Comparison of ENCODE assay signal across 18 mouse cellular contexts in genomic region chr10:76253079-76253478, GRCm38 (mm10). TPM values are rescaled to one million over a fixed set of nuclear protein-coding genes. Genes with fewer than 3 reads are reported as not detected.
DNase-seq lines count a peak whose midpoint lies in the region; ATAC-seq and TF ChIP-seq lines count a peak whose summit lies in the region.
"Had no signal": no experiment of that assay in that cellular context is flagged by ENCODE, and none has a peak within 500 bp of the region (broad histone marks: within the 10 kb centered on the region; RNA-seq: fewer than 3 reads in every experiment).

No protein-coding gene starts in this region.

- no peaks in the 10 kb centered on the region; the same call in 1 of the 2 replicates for H3K36me3 ChIP-seq in hindbrain, postnatal 0 days (ENCODE audit: insufficient read depth, low read length)
- no peaks in the 10 kb centered on the region for H3K36me3 ChIP-seq in hindbrain, embryonic 10.5 days
- no peaks in the 10 kb centered on the region for H3K36me3 ChIP-seq in stomach, embryonic 15.5 days
- no peaks in the 10 kb centered on the region for H3K36me3 ChIP-seq in stomach, postnatal 0 days (ENCODE audit: control insufficient read depth, insufficient read depth, low read length)
- no peaks in the 10 kb centered on the region for H3K36me3 ChIP-seq in limb, embryonic 14.5 days (ENCODE audit: control insufficient read depth, insufficient read depth, low read length)
- no peaks in the 10 kb centered on the region for H3K36me3 ChIP-seq in forebrain, embryonic 11.5 days (ENCODE audit: control insufficient read depth, insufficient read depth, low read length)
- H3K36me3 ChIP-seq: G1E; liver, embryonic 15.5 days; midbrain, embryonic 12.5 days had no signal

- no peaks in the 10 kb centered on the region for H3K27me3 ChIP-seq in hindbrain, postnatal 0 days (ENCODE audit: insufficient read depth, low read length)
- H3K27me3 ChIP-seq in hindbrain, embryonic 10.5 days (ENCODE audit: insufficient read depth, poor library complexity, severe bottlenecking): no peaks in the 10 kb centered on the region
- H3K27me3 ChIP-seq in stomach, embryonic 15.5 days (replicated peaks): no peaks in the 10 kb centered on the region
- H3K27me3 ChIP-seq in stomach, postnatal 0 days (ENCODE audit: control insufficient read depth, insufficient read depth, low read length): no peaks in the 10 kb centered on the region
- no peaks in the 10 kb centered on the region for H3K27me3 ChIP-seq in limb, embryonic 14.5 days (ENCODE audit: control insufficient read depth, insufficient read depth, low read length)
- no peaks in the 10 kb centered on the region for H3K27me3 ChIP-seq in forebrain, embryonic 11.5 days (ENCODE audit: control insufficient read depth, insufficient read depth, low read length)
- H3K27me3 ChIP-seq: forebrain, embryonic 13.5 days; liver, embryonic 15.5 days; midbrain, embryonic 12.5 days had no signal

- DNase-seq in hindbrain, postnatal 0 days (ENCODE audit: low spot score): no peak
- no peak for DNase-seq in hindbrain, embryonic 10.5 days (ENCODE audit: low spot score)
- DNase-seq in layer of hippocampus, adult 2 months (ENCODE audit: low spot score in 2 of 2): no peak
- no peak for DNase-seq in layer of hippocampus, adult 8-10 months (ENCODE audit: low spot score in 2 of 2)
- no peak for DNase-seq in stomach, postnatal 0 days (ENCODE audit: low spot score)
- DNase-seq in limb, embryonic 14.5 days (ENCODE audit: low spot score): no peak
- no peak for DNase-seq in forebrain, embryonic 11.5 days (ENCODE audit: low spot score)
- DNase-seq: cerebellum, adult 11 months; spleen, adult 18-20 months; thymus, adult 2 months had no signal

- no peak overlapping the region for H3K9ac ChIP-seq in hindbrain, postnatal 0 days (replicated peaks; ENCODE audit: low read length)
- no peak overlapping the region for H3K9ac ChIP-seq in stomach, embryonic 15.5 days
- no peak overlapping the region for H3K9ac ChIP-seq in stomach, postnatal 0 days (ENCODE audit: low read length)
- H3K9ac ChIP-seq in limb, embryonic 14.5 days (ENCODE audit: low read depth, low read length, severe bottlenecking): no peak overlapping the region
- no peak overlapping the region for H3K9ac ChIP-seq in forebrain, embryonic 11.5 days (ENCODE audit: low read length)
- H3K9ac ChIP-seq: forebrain, embryonic 13.5 days; liver, embryonic 15.5 days; midbrain, embryonic 12.5 days had no signal

- no peak for TF ChIP-seq POLR2A in limb, embryonic 14.5 days (IDR thresholded peaks at IDR 0.05; ENCODE audit: borderline replicate concordance, extremely low read depth, insufficient read depth, insufficient read length)

- 100% methylated on average over 1 of the region's 1 CpGs for WGBS in hindbrain, postnatal 0 days
- WGBS in hindbrain, embryonic 10.5 days: 96% methylated on average over 1 of the region's 1 CpGs
- WGBS in stomach, embryonic 15.5 days: 95% methylated on average over 1 of the region's 1 CpGs
- 100% methylated on average over 1 of the region's 1 CpGs for WGBS in stomach, postnatal 0 days
- 100% methylated on average over 1 of the region's 1 CpGs for WGBS in limb, embryonic 14.5 days
- 97% methylated on average over 1 of the region's 1 CpGs for WGBS in forebrain, embryonic 11.5 days

- no peak for TF ChIP-seq EP300 in stomach, postnatal 0 days (optimal IDR thresholded peaks at IDR 0.05)

- TF ChIP-seq CTCF in hindbrain, postnatal 0 days (IDR thresholded peaks at IDR 0.05; ENCODE audit: low read depth): no peak
- TF ChIP-seq CTCF in layer of hippocampus, adult 2 months (conservative IDR thresholded peaks at IDR 0.05): no peak
- TF ChIP-seq CTCF in stomach, postnatal 0 days (IDR thresholded peaks at IDR 0.05; ENCODE audit: low read depth): no peak

- H3K9me3 ChIP-seq in hindbrain, postnatal 0 days (ENCODE audit: low read length): no peaks in the 10 kb centered on the region
- no peaks in the 10 kb centered on the region for H3K9me3 ChIP-seq in hindbrain, embryonic 10.5 days
- no peaks in the 10 kb centered on the region for H3K9me3 ChIP-seq in stomach, embryonic 15.5 days
- no peaks in the 10 kb centered on the region for H3K9me3 ChIP-seq in stomach, postnatal 0 days (ENCODE audit: control insufficient read depth, low read length)
- no peaks in the 10 kb centered on the region for H3K9me3 ChIP-seq in limb, embryonic 14.5 days (ENCODE audit: control insufficient read depth, low read length)
- H3K9me3 ChIP-seq in forebrain, embryonic 11.5 days (ENCODE audit: control insufficient read depth, low read length): no peaks in the 10 kb centered on the region
- H3K9me3 ChIP-seq: forebrain, embryonic 13.5 days; G1E; liver, embryonic 15.5 days; midbrain, embryonic 12.5 days had no signal

- H3K27ac ChIP-seq in hindbrain, postnatal 0 days: peak overlapping the region; percentile 51; the same call in 1 of the 2 replicates
- H3K27ac ChIP-seq in hindbrain, embryonic 10.5 days: no peak overlapping the region
- peak overlapping the region; percentile 80 for H3K27ac ChIP-seq in layer of hippocampus, adult 2 months
- H3K27ac ChIP-seq in stomach, embryonic 15.5 days: peak overlapping the region; percentile 44; the same call in 1 of the 2 replicates
- H3K27ac ChIP-seq in stomach, postnatal 0 days (replicated peaks): no peak overlapping the region
- peak overlapping the region; percentile 68 for H3K27ac ChIP-seq in limb, embryonic 14.5 days (replicated peaks; ENCODE audit: low read depth, low read length)
- H3K27ac ChIP-seq in forebrain, embryonic 11.5 days (ENCODE audit: low read depth, low read length): no peak overlapping the region
- H3K27ac ChIP-seq: forebrain, embryonic 13.5 days; liver, embryonic 15.5 days; midbrain, embryonic 12.5 days had no signal

- no peak overlapping the region for H3K4me3 ChIP-seq in hindbrain, postnatal 0 days (ENCODE audit: low read length)
- no peak overlapping the region for H3K4me3 ChIP-seq in hindbrain, embryonic 10.5 days
- no peak overlapping the region for H3K4me3 ChIP-seq in layer of hippocampus, adult 2 months
- no peak overlapping the region for H3K4me3 ChIP-seq in stomach, embryonic 15.5 days (replicated peaks)
- no peak overlapping the region for H3K4me3 ChIP-seq in stomach, postnatal 0 days (ENCODE audit: low read depth, low read length)
- H3K4me3 ChIP-seq in limb, embryonic 14.5 days (replicated peaks; ENCODE audit: low read length): no peak overlapping the region
- H3K4me3 ChIP-seq in forebrain, embryonic 11.5 days (ENCODE audit: low read depth, low read length): no peak overlapping the region
- H3K4me3 ChIP-seq: forebrain, embryonic 13.5 days; liver, embryonic 15.5 days; midbrain, embryonic 12.5 days had no signal

- 0 out of 2 replicates have a peak, but pooled peaks cover 3% of the 10 kb centered on the region for H3K4me1 ChIP-seq in hindbrain, postnatal 0 days (ENCODE audit: insufficient read depth, low read length)
- H3K4me1 ChIP-seq in hindbrain, embryonic 10.5 days (replicated peaks): peaks cover 8% of the 10 kb centered on the region
- H3K4me1 ChIP-seq in stomach, embryonic 15.5 days: peaks cover 6% of the 10 kb centered on the region; the same call in 1 of the 2 replicates
- 0 out of 2 replicates have a peak, but pooled peaks cover 2% of the 10 kb centered on the region for H3K4me1 ChIP-seq in stomach, postnatal 0 days (replicated peaks; ENCODE audit: control insufficient read depth, insufficient read depth)
- peaks cover 13% of the 10 kb centered on the region for H3K4me1 ChIP-seq in limb, embryonic 14.5 days (ENCODE audit: control insufficient read depth, insufficient read depth, low read length)
- H3K4me1 ChIP-seq in forebrain, embryonic 11.5 days (replicated peaks; ENCODE audit: control insufficient read depth, insufficient read depth, low read length): 0 out of 2 replicates have a peak, but pooled peaks cover 3% of the 10 kb centered on the region
- H3K4me1 ChIP-seq: liver, embryonic 15.5 days had no signal

- no peak overlapping the region for H3K4me2 ChIP-seq in hindbrain, postnatal 0 days (ENCODE audit: low read depth, low read length)
- no peak overlapping the region for H3K4me2 ChIP-seq in stomach, embryonic 15.5 days
- H3K4me2 ChIP-seq in stomach, postnatal 0 days (replicated peaks; ENCODE audit: low read depth): no peak overlapping the region
- H3K4me2 ChIP-seq in limb, embryonic 14.5 days (replicated peaks; ENCODE audit: low read depth, low read length, severe bottlenecking): no peak overlapping the region
- H3K4me2 ChIP-seq in forebrain, embryonic 11.5 days (ENCODE audit: low read depth, low read length, severe bottlenecking): no peak overlapping the region
- H3K4me2 ChIP-seq: forebrain, embryonic 13.5 days; liver, embryonic 15.5 days; midbrain, embryonic 12.5 days had no signal

- peak; percentile 6; the same call in 1 of the 2 replicates for ATAC-seq in hindbrain, postnatal 0 days
- ATAC-seq in stomach, embryonic 15.5 days (ENCODE audit: insufficient read depth, low FRiP score, low read depth): no peak
- ATAC-seq in stomach, postnatal 0 days (ENCODE audit: low FRiP score, low TSS enrichment): no peak
- ATAC-seq in limb, embryonic 14.5 days (ENCODE audit: low FRiP score, low read depth): no peak
- no peak for ATAC-seq in forebrain, embryonic 11.5 days (replicated peaks; ENCODE audit: low FRiP score)
- ATAC-seq: activated CD4-positive, CD25-positive, alpha-beta regulatory T cell, adult 4 months; forebrain, embryonic 13.5 days; lung, postnatal 0 days had no signal

RNA-seq across cellular contexts. Expression of gene S100b, which starts 0.6 kb away (rescaled TPM):
- total RNA-seq in hindbrain, postnatal 0 days (2014; rRNA removed): 13.0 and 22.3 TPM in 2 replicates
- 25.2 and 26.7 TPM in 2 replicates for polyA plus RNA-seq in hindbrain, postnatal 0 days (2015; fragmentation: Nextera tagmentation; extraction: Ambion mirVana)
- polyA plus RNA-seq in hindbrain, embryonic 10.5 days (2016; fragmentation: Nextera tagmentation; extraction: Ambion mirVana): not detected in 2 replicates
- 100 to 1,000 TPM; 118 to 128 TPM for total RNA-seq in layer of hippocampus, adult 2 months (2021)
- 100 to 1,000 TPM; 146 to 207 (median 176) TPM for total RNA-seq in layer of hippocampus, adult 8-10 months (2022)
- 2.5 and 2.8 TPM in 2 replicates for polyA plus RNA-seq in stomach, embryonic 15.5 days (2015; fragmentation: Nextera tagmentation; extraction: Ambion mirVana)
- 2.1 and 2.6 TPM in 2 replicates for polyA plus RNA-seq in stomach, postnatal 0 days (2015; fragmentation: Nextera tagmentation; extraction: Ambion mirVana)
- polyA plus RNA-seq in limb, embryonic 14.5 days (2012; rRNA removed): 20.1 and 21.5 TPM in 2 replicates
- polyA plus RNA-seq in limb, embryonic 14.5 days (2014; fragmentation: Nextera tagmentation; extraction: Ambion mirVana): 8.5 and 9.9 TPM in 2 replicates
- 0.12 TPM in 1 of 2 replicates, not detected in the other for polyA plus RNA-seq in forebrain, embryonic 11.5 days (2014; fragmentation: Nextera tagmentation; extraction: Ambion mirVana)
- total RNA-seq: G1E; megakaryocyte progenitor cell, adult 5-6 weeks had no signal
- polyA plus RNA-seq: activated CD4-positive, CD25-positive, alpha-beta regulatory T cell, adult 4 months; forebrain, embryonic 13.5 days; G1E had no signal

RNA-seq across cellular contexts. Expression of gene Prmt2, which starts 15.4 kb away (rescaled TPM):
- 148 and 174 TPM in 2 replicates for total RNA-seq in hindbrain, postnatal 0 days (2014; rRNA removed)
- 245 and 250 TPM in 2 replicates for polyA plus RNA-seq in hindbrain, postnatal 0 days (2015; fragmentation: Nextera tagmentation; extraction: Ambion mirVana)
- 80.1 and 97.5 TPM in 2 replicates for polyA plus RNA-seq in hindbrain, embryonic 10.5 days (2016; fragmentation: Nextera tagmentation; extraction: Ambion mirVana)
- total RNA-seq in layer of hippocampus, adult 2 months (2021): 10 to 100 TPM; 72.2 to 75.3 TPM
- 10 to 100 TPM; 63.9 to 78.1 (median 75.3) TPM for total RNA-seq in layer of hippocampus, adult 8-10 months (2022)
- 48.4 and 51.3 TPM in 2 replicates for polyA plus RNA-seq in stomach, embryonic 15.5 days (2015; fragmentation: Nextera tagmentation; extraction: Ambion mirVana)
- 26.3 and 28.0 TPM in 2 replicates for polyA plus RNA-seq in stomach, postnatal 0 days (2015; fragmentation: Nextera tagmentation; extraction: Ambion mirVana)
- 61.4 and 70.6 TPM in 2 replicates for polyA plus RNA-seq in limb, embryonic 14.5 days (2012; rRNA removed)
- 57.9 and 61.9 TPM in 2 replicates for polyA plus RNA-seq in limb, embryonic 14.5 days (2014; fragmentation: Nextera tagmentation; extraction: Ambion mirVana)
- 83.9 and 99.6 TPM in 2 replicates for polyA plus RNA-seq in forebrain, embryonic 11.5 days (2014; fragmentation: Nextera tagmentation; extraction: Ambion mirVana)

Comparison
In these comparisons a context has a peak if more than half of its experiments do, and no peak if none do; other contexts are left out.
1. H3K27ac ChIP-seq: peak in hindbrain, postnatal 0 days (single experiment), layer of hippocampus, adult 2 months (single experiment), stomach, embryonic 15.5 days (single experiment) and limb, embryonic 14.5 days (single experiment); none in hindbrain, embryonic 10.5 days (single experiment), stomach, postnatal 0 days (single experiment) and forebrain, embryonic 11.5 days (single experiment).